Mouse (Mus musculus): Measurements from ENCODE around the gene Setdb1.
A peak's percentile ranks its signal among the peaks of the same experiment; 100 is the strongest.

DNA sequence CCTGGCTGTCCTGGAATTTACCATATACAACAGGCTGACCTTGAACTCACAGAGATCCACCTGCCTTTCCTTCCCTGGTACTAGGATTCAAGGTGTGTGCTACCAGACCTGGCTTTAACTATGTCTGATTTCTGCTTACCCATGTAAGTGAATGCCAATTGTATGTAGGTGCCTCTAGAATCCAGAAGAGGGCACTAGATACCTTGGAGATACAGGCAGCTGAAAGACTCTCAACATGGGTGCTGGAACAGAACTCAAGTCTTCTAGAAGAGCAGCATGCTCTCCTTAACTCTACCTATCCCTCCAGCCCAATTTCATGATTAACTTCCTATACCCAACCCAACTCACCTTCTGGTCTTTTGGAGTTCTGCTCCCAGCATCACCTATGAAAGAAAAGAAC is 7.5 kb downstream of the Setdb1 start:
- peak in 1 of 2 experiments; percentile 39; a peak in 2 of 4 replicates for TF ChIP-seq POLR2A (IDR thresholded peaks at IDR 0.05; ENCODE audit: control insufficient read depth in 1 of 2, insufficient read depth in 1 of 2, low read depth in 1 of 2, low read length in 2 of 2, poor library complexity in 1 of 2)
- no peak for TF ChIP-seq ELF1 (IDR thresholded peaks at IDR 0.05; ENCODE audit: low read depth, low read length)
- TF ChIP-seq GATA1 (IDR thresholded peaks at IDR 0.05; ENCODE audit: low read depth, low read length): no peak
- no peak for TF ChIP-seq TBP (IDR thresholded peaks at IDR 0.05; ENCODE audit: low read depth, low read length)
- peak; percentile 54 to 96 (median 93) for TF ChIP-seq CTCF (IDR thresholded peaks at IDR 0.05 in 2 of 3, conservative IDR thresholded peaks at IDR 0.05 in 1 of 3; ENCODE audit: control insufficient read depth in 1 of 3, insufficient read depth in 1 of 3, low read depth in 2 of 3, low read length in 3 of 3, poor library complexity in 1 of 3, severe bottlenecking in 1 of 3)
- TF ChIP-seq MAZ (IDR thresholded peaks at IDR 0.05; ENCODE audit: low read depth, low read length): no peak; the same call in 1 of the 2 replicates
- no peak for TF ChIP-seq KAT2A (conservative IDR thresholded peaks at IDR 0.05; ENCODE audit: low read depth, low read length)
- TF ChIP-seq ZKSCAN1 (IDR thresholded peaks at IDR 0.05; ENCODE audit: low read depth, low read length): no peak
- no peak for TF ChIP-seq NRF1 (IDR thresholded peaks at IDR 0.05; ENCODE audit: insufficient read depth, low read depth, low read length, poor library complexity, severe bottlenecking)
- no peak for TF ChIP-seq BHLHE40 (IDR thresholded peaks at IDR 0.05; ENCODE audit: borderline replicate concordance, low read depth, low read length)
